Mouse (Mus musculus) left cerebral cortex, adult 11 months (tissue): Measurements from ENCODE around the gene Tmem63b.

Experiments
- DNase-seq: peaks from one replicate; pipeline ENCODE4 v3.0.0; 2022; ENCODE audit warnings: low spot score

Gene Tmem63b

GRCm38 (mm10) chr17:45686716-45687115 lies at the start of gene Tmem63b:
Tmem63b (minus strand) TSS chr17:45686905.
- DNase-seq, result no peak

- DNase-seq, result no peak
These were observed 48.9 kb upstream of the Tmem63b start for GRCm38 (mm10) chr17:45735382-45736310.

- DNase-seq, result no peak
These were observed 48.2 kb upstream of the Tmem63b start for GRCm38 (mm10) chr17:45734881-45735280.

- DNase-seq, result no peak
These were observed 47.6 kb upstream of the Tmem63b start for GRCm38 (mm10) chr17:45734333-45734732.

- no peak for DNase-seq
These were observed 47.1 kb upstream of the Tmem63b start, which contains the start of gene 1600014C23Rik for GRCm38 (mm10) chr17:45733735-45734301. 1600014C23Rik (minus strand) TSS chr17:45733844.

GRCm38 (mm10) chr17:45733038-45733734 lies 46.5 kb upstream of the Tmem63b start:
- no peak for DNase-seq

- DNase-seq, result no peak
These were observed 44.6 kb upstream of the Tmem63b start for GRCm38 (mm10) chr17:45731172-45731864.

GRCm38 (mm10) chr17:45730696-45731095 lies 44.0 kb upstream of the Tmem63b start:
- no peak for DNase-seq

GRCm38 (mm10) chr17:45729387-45729786 lies 42.7 kb upstream of the Tmem63b start:
- no peak for DNase-seq

GRCm38 (mm10) chr17:45727983-45728723 lies 41.4 kb upstream of the Tmem63b start:
- DNase-seq, result no peak

GRCm38 (mm10) chr17:45727481-45727880 lies 40.8 kb upstream of the Tmem63b start:
- no peak for DNase-seq

GRCm38 (mm10) chr17:45726249-45726648 lies 39.5 kb upstream of the Tmem63b start:
- no peak for DNase-seq

GRCm38 (mm10) chr17:45724574-45724921 lies 37.8 kb upstream of the Tmem63b start:
- no peak for DNase-seq

- no peak for DNase-seq
These were observed 37.2 kb upstream of the Tmem63b start for GRCm38 (mm10) chr17:45723732-45724573.

GRCm38 (mm10) chr17:45718323-45718722 lies 31.6 kb upstream of the Tmem63b start:
- no peak for DNase-seq

GRCm38 (mm10) chr17:45711525-45711924 lies 24.8 kb upstream of the Tmem63b start:
- no peak for DNase-seq

- no peak for DNase-seq
These were observed 23.7 kb upstream of the Tmem63b start for GRCm38 (mm10) chr17:45710407-45710806.

- no peak for DNase-seq
These were observed 23.1 kb upstream of the Tmem63b start for GRCm38 (mm10) chr17:45709829-45710228.

GRCm38 (mm10) chr17:45708179-45708578 lies 21.5 kb upstream of the Tmem63b start:
- DNase-seq, result no peak

- no peak for DNase-seq
These were observed 20.7 kb upstream of the Tmem63b start for GRCm38 (mm10) chr17:45707376-45707775.
